Mouse (Mus musculus) ovary, adult 18-20 months (tissue): ENCODE measurements around the gene Olfr488.
"Not testable (repeated sequence)": the region's sequence is repeated elsewhere in the genome, so short reads cannot be mapped to it uniquely, and the experiment has no call there.

Source experiments
- DNase-seq: peaks from one replicate; pipeline ENCODE4 v3.0.0; 2022; ENCODE audit warnings: low spot score, mixed read lengths

Olfr488 gene

DNA sequence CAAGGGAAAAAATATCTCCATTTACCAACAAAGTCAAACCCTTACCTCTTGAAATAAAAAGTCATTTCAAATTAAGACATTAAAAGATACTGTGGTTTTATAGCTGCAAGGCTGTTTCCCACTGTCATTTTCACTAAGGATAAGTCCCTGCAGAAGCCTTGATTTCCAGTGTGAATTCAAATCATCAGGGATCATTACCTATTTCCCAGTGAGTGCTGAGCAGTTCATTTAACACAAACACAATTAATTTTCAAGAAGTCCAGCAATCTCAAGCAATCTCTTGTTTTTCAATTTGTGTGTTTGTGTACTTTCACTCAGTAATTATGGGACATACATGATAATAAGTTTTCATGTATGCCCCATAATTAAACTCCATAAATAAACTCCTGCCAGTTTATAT, at the start of gene Olfr488:
TSS of gene Olfr488 (minus strand) at position 101 of the 400 bp plus-strand sequence.
- no peak for DNase-seq

DNA sequence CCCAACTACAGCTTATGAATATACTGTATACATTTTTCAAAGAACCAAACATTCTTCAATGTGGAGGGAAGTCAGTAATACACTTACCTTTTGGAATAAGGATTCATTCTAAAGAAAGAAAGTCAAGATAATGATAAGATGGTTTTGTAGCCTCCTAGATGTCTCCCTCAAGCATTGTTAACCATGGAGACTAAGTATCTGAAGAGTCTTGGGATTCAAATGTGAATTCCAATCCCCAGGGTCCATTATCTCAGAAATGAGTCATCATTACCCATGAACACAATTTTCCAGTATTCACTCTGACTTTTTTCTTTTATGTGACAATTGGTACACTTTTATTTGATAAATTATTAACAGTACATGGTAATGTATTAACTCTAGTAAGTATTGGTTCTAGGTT, 30.7 kb upstream of the Olfr488 start, which contains the start of gene Olfr490:
TSS of gene Olfr490 (minus strand) at position 101 of the 400 bp plus-strand sequence.
- no peak for DNase-seq

DNA sequence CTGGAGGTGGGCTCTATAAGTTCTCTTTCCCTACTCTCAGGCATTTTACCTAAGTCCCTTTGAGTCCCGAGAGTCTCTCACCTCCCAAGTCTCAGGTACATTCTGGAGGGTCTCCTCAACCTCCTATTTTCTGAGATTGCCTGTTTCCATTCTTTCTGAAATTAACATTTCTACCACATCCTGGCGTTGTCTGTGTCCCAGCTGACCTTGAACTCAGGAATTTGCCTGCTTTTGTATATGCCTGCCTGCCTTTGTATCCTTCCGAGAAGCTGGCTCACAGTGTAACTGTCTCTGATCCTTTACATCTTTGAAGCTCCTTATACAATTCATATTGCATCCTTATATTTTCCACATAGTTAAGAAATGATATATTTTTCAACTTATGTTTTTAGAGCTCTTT, 24.6 kb downstream of the Olfr488 start:
- no peak for DNase-seq

DNA sequence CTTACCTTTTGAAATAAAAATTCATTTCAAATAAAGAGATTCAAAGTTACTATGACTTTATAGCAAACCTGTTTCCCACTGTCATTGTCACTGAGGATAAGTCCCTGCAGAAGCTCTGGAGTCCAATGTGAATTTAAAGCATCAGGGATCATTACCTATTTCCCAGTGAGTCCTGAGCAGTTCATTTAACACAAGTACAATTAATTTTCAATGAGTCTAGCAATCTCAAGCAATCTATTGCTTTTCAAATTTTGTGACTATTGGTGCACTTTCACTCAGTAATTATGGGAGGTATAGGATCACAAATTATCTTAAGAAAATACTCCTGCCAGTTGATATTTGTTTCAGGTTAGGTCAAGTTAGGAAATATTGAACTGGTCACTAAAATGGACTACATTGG, 43.6 kb downstream of the Olfr488 start, which contains the start of gene Olfr487:
TSS of gene Olfr487 (minus strand) at position 101 of the 400 bp plus-strand sequence.
- not testable (repeated sequence) for DNase-seq
